Mouse (Mus musculus): Measurements from ENCODE around the gene Sema5a. TPM values are rescaled to one million over a fixed set of nuclear protein-coding genes. Genes with fewer than 3 reads are reported as not detected.

Sema5a gene
- total and polyA plus RNA-seq, 3 experiments = 0.17 to 0.27 (median 0.17) TPM

DNA sequence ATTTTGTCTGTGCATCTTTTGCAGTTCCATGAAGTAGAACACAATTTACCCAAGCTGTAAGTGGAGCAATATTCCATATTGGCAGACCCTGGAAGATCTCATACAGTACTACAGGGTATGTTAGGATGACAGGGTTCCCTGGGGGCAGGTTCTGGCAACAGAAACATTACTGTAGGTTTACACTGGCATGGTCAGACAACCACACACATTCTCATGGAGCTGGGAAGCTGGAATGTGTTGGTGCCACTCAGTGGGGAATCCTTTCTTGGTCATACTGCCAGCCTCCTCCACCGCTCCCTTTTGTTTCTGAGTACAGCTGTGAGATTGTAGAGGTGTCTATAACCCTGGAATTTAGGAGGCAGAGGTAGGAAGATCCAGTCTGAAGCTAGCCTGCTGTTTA lies 11.2 kb upstream of the Sema5a start:
- Histone ChIP-seq H3K9ac (ENCODE audit: insufficient read depth, low read depth) (no peak overlapping the region), H3K4me3 (replicated peaks in 1 of 3; ENCODE audit: low read depth in 2 of 3, low read length in 2 of 3, poor library complexity in 1 of 3) (no peak overlapping the region), H3K4me1 (ENCODE audit: control insufficient read depth in 1 of 2, insufficient read depth in 2 of 2) (peaks cover 5 to 10% of the 10 kb centered on the region in 2 experiments), H3K27me3 (replicated peaks) (no peaks in the 10 kb centered on the region), H3K27ac (ENCODE audit: insufficient read depth, low read depth) (no peak overlapping the region), H3K9me3 (replicated peaks; ENCODE audit: low read length) (no peaks in the 10 kb centered on the region), H3K4me2 (ENCODE audit: insufficient read depth, low read depth, poor library complexity, severe bottlenecking) (no peak overlapping the region), H3K79me2 (replicated peaks; ENCODE audit: control insufficient read depth, extremely low read depth, insufficient read depth, poor library complexity, severe bottlenecking) (no peaks in the 10 kb centered on the region), H3K36me3 (replicated peaks in 1 of 2; ENCODE audit: control insufficient read depth in 1 of 2, insufficient read depth in 1 of 2, low read length in 1 of 2) (no peaks in the 10 kb centered on the region)
- dilution Hi-C loops (cut with MboI; ENCODE audit: extremely low pct_ligation_motif_present, extremely low pct_unique_long_range_greater_than_20kb, low sequenced_read_pairs) (no loop called here), in situ Hi-C loops (cut with MboI; ENCODE audit: low pct_ligation_motif_present, low pct_unique_long_range_greater_than_20kb, low sequenced_read_pairs) (loop anchor here (25.0 kb wide), 2 partner anchors 221 to 479 kb away; no protein-coding TSS in a partner anchor)
- TF ChIP-seq RAD21 (IDR thresholded peaks at IDR 0.05; ENCODE audit: low read depth, low read length) (no peak), MXI1 (IDR thresholded peaks at IDR 0.05; ENCODE audit: low read depth, low read length) (no peak), POLR2A (IDR thresholded peaks at IDR 0.05; ENCODE audit: low read depth, low read length) (no peak), PAX5 (IDR thresholded peaks at IDR 0.05; ENCODE audit: low read length) (no peak), BHLHE40 (IDR thresholded peaks at IDR 0.05; ENCODE audit: low read depth, low read length) (no peak), NELFE (IDR thresholded peaks at IDR 0.05; ENCODE audit: low read depth, low read length) (no peak), MAFK (IDR thresholded peaks at IDR 0.05; ENCODE audit: insufficient replicate concordance, low read length) (no peak), SMC3 (IDR thresholded peaks at IDR 0.05; ENCODE audit: low read depth, low read length) (no peak), USF2 (conservative IDR thresholded peaks at IDR 0.05; ENCODE audit: low read depth, low read length) (no peak), GABPA (IDR thresholded peaks at IDR 0.05; ENCODE audit: insufficient replicate concordance, low read depth, low read length) (no peak), MAZ (IDR thresholded peaks at IDR 0.05; ENCODE audit: low read depth, low read length) (no peak), NRF1 (IDR thresholded peaks at IDR 0.05; ENCODE audit: low read depth, low read length) (no peak), POLR2AphosphoS2 (IDR thresholded peaks at IDR 0.05; ENCODE audit: low read depth, low read length) (no peak), KAT2A (IDR thresholded peaks at IDR 0.05; ENCODE audit: insufficient replicate concordance, low read length) (no peak), IRF4 (IDR thresholded peaks at IDR 0.05; ENCODE audit: low read depth, low read length) (no peak)
- no peak for DNase-seq (ENCODE audit: extremely low read depth)

DNA sequence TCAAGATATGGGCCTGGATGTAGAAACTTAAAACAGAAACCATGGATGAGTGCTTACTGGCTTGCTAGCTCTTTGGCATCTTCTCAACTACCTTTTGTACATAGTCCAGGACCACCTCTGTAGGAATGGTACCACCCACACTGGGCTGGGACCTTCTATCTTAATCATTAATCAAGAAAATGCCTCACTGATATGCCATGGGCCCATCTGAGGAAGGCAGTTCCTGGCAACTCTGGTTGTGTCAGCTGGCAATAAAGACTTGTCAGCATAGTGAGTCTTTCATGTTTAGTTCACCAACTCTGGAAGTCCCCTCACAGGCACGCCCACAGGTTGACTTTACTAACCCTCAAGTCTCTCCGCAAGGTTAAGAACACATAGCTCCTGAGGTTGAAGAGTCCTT lies 5.5 kb upstream of the Sema5a start:
- no peak for DNase-seq (ENCODE audit: extremely low read depth)
- TF ChIP-seq SMC3 (IDR thresholded peaks at IDR 0.05; ENCODE audit: low read depth, low read length) (no peak), POLR2AphosphoS2 (IDR thresholded peaks at IDR 0.05; ENCODE audit: low read depth, low read length) (no peak), UBTF (IDR thresholded peaks at IDR 0.05; ENCODE audit: low read depth, low read length) (no peak)
- Histone ChIP-seq H3K79me2 (replicated peaks; ENCODE audit: control insufficient read depth, extremely low read depth, insufficient read depth, poor library complexity, severe bottlenecking) (no peaks in the 10 kb centered on the region), H3K4me1 (ENCODE audit: control insufficient read depth in 1 of 2, insufficient read depth in 2 of 2) (no peaks in the 10 kb centered on the region), H3K27ac (ENCODE audit: insufficient read depth, low read depth) (no peak overlapping the region), H3K36me3 (replicated peaks in 1 of 2; ENCODE audit: control insufficient read depth in 1 of 2, insufficient read depth in 1 of 2, low read length in 1 of 2) (no peaks in the 10 kb centered on the region), H3K9ac (ENCODE audit: insufficient read depth, low read depth) (no peak overlapping the region), H3K4me3 (replicated peaks in 1 of 3; ENCODE audit: low read depth in 2 of 3, low read length in 2 of 3, poor library complexity in 1 of 3) (no peak overlapping the region), H3K27me3 (replicated peaks) (no peaks in the 10 kb centered on the region), H3K9me3 (replicated peaks; ENCODE audit: low read length) (no peaks in the 10 kb centered on the region), H3K4me2 (ENCODE audit: insufficient read depth, low read depth, poor library complexity, severe bottlenecking) (no peak overlapping the region)
- dilution Hi-C loops (cut with MboI; ENCODE audit: extremely low pct_ligation_motif_present, extremely low pct_unique_long_range_greater_than_20kb, low sequenced_read_pairs) = no loop called here
- in situ Hi-C loops (cut with MboI; ENCODE audit: low pct_ligation_motif_present, low pct_unique_long_range_greater_than_20kb, low sequenced_read_pairs) = loop anchor here (25.0 kb wide), 2 partner anchors 227 to 473 kb away; no protein-coding TSS in a partner anchor

Data from CH12.LX (cell line).